Mouse (Mus musculus) frontal cortex, postnatal 36 days (tissue): Measurements from ENCODE around the gene Olfr767.
"Not testable (repeated sequence)": the region's sequence is repeated elsewhere in the genome, so short reads cannot be mapped to it uniquely, and the experiment has no call there.

Experiments
- DNase-seq, 2 experiments: peaks; one replicate each; pipeline ENCODE4 v3.0.0; 2022; ENCODE audit warnings: low spot score in 2 of 2

The Olfr767 gene

DNA sequence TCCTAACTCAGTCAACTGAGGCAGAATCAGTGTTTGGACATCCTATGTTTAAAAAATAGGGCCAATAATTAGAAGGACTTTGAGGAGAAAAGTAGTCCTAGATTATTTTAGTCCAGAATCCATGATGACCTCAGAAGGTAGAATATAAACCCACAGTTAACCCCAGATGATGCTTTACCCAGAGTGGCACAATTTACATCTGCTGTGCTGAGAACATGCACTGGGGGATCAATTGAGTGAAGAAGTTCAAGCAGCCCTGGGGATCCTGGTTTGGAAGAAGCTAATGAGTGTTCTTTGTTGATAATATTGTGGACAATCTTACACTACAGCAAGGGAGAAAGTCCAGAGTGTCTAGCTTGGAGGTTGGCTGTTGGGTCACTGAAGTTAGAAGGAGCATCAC lies at the start of gene Olfr767:
Olfr767 (minus strand) TSS at position 101 of the 400 bp plus-strand sequence.
- not testable (repeated sequence) for DNase-seq

DNA sequence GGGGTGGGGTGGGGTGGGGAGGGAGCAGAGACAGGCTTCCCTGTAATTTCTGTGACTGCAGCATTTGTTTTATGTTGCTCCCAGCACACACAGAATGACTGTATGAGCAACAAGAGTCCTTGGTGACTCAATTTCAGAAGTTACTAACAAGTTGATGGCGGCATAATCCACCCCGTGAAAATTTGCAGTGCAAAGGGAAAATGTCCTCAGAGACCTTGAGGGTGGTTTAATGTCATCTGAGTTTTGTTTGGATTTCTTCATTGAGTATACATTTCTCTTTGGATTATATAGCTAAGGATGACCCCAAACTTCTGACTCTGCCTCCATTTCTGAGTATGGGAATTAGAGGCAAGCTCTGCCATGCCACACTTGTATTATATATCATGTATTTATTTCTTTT lies 35.1 kb upstream of the Olfr767 start, which contains the start of gene Olfr769:
Olfr769 (minus strand) TSS at position 101 of the 400 bp plus-strand sequence.
- no peak for DNase-seq

DNA sequence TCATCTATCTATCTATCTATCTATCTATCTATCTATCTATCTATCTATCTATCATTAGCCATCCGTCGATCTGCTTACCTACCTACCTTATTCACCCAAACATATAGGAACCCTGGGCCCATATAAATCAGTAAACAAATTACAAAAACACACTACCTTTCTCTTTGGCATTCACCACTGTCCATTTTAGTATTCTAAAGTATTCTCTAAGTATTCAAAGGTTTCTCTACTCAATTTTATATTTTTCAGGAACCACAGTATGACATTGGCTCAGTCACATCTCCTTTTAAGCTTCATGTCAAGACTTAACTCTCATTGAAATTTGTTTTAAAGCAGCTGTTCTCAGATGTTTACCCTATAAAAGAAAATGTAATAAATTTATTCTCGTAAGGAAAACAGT lies 32.4 kb upstream of the Olfr767 start:
- no peak for DNase-seq

DNA sequence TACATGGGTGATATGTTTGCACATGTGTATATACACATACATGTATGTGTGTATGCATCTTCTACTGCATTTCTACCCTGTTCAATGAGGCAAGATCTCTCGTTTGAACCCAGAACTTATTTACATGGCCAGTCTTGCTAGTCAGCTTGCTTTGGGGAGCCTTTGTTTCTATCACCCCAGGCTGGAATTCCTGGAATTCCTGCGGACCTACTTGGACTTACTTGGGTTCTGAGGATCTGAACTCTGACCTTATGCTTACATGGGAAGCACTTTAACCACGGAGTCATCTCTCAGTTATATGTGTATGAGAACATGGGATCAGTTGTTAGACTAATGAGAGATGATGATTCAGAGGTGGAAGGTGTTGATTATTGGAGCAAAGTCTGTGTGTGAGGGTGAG lies 18.5 kb upstream of the Olfr767 start:
- no peak for DNase-seq

DNA sequence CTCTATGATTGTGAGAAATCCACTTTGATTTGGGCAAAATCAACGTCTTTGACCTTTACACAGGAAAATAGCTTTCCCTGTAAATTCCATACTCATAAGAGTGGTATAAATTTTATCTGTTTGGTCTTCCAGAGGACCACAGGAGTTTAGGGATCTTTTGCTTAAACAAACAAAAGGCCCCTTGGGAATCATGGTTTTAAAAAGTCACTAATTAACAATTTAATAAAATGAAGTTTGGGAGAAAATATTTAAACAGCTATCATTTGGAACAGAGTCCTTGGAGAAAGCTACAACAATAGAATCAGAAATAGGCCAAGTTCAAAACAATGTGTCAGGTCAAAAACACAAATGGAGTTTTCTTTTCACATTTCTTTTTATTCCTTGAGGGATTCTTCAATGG lies 16.6 kb upstream of the Olfr767 start, which contains the start of gene Olfr768:
Olfr768 (minus strand) TSS at position 101 of the 400 bp plus-strand sequence.
- DNase-seq, result no peak

DNA sequence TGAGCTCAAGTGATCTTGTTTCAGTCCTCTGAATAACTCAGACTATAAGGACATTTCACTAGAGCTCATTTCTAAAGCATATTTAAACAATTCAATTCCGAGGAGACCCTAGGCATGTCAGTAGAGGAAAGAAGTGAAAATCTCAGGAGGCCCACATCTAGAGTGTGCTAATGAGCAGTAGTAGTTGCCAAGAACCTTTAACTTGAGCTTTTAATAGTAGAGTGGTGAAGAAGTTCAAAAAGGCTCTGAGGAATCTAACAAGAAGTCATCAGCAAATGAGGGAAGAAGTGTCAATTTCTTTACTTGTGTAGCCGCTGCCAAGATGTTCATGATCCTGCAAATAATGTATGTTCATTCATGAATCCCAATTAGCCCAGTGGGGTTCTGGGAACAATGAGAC lies 13.8 kb downstream of the Olfr767 start, which contains the start of gene Olfr766-ps1:
Olfr766-ps1 (minus strand) TSS at position 101 of the 400 bp plus-strand sequence.
- no peak for DNase-seq

DNA sequence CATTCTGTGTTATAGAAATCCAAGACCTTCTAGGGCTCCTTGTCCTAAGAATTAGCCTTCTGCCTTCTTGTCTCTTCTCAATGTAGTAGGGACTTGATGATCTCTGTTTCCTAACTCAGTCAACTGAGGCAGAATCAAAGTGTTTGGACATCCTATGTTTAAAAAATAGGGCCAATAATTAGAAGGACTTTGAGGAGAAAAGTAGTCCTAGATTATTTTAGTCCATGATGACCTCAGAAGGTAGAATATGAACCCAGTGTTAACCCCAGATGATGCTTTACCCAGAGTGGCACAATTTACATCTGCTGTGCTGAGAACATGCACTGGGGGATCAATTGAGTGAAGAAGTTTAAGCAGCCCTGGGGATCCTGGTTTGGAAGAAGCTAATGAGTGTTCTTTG lies 32.8 kb downstream of the Olfr767 start, which contains the start of gene Olfr765:
Olfr765 (minus strand) TSS at position 101 of the 400 bp plus-strand sequence.
- not testable (repeated sequence) for DNase-seq

DNA sequence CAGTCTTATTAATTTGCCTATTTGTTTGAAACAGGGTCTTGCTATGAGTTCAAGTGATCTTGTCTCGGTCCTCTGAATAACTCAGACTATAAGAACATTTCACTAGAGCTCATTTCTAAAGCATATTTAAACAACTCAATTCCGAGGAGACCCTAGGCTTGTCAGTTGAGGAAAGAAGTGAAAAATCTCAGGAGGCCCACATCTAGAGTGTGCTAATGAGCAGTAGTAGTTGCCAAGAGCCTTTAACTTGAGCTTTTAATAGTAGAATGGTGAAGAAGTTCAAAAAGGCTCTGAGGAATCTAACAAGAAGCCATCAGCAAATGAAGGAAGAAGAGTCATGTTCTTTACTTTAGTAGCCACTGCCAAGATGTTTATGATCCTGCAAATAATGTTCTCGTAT lies 42.9 kb downstream of the Olfr767 start, which contains the start of gene Olfr764-ps1:
Olfr764-ps1 (minus strand) TSS at position 101 of the 400 bp plus-strand sequence.
- no peak for DNase-seq

DNA sequence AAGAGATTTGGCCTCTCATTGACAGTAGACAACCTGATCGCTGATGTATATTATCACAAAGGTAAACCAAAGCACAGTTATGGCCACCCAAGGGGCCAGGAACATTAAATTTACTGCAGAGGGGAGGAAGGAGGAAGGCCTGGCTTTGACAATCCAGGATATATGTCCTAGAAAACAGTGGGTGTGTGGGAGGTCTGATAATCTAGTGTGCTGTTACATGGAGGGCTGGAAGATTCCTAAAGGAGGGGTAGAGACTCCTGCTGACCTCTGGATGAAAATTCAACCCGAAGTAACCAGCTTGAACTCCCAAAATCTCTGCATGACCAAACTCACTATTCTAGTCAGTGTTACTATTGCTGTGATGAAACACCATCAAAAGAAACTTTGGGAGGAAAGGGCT lies 54.4 kb downstream of the Olfr767 start:
- no peak for DNase-seq

DNA sequence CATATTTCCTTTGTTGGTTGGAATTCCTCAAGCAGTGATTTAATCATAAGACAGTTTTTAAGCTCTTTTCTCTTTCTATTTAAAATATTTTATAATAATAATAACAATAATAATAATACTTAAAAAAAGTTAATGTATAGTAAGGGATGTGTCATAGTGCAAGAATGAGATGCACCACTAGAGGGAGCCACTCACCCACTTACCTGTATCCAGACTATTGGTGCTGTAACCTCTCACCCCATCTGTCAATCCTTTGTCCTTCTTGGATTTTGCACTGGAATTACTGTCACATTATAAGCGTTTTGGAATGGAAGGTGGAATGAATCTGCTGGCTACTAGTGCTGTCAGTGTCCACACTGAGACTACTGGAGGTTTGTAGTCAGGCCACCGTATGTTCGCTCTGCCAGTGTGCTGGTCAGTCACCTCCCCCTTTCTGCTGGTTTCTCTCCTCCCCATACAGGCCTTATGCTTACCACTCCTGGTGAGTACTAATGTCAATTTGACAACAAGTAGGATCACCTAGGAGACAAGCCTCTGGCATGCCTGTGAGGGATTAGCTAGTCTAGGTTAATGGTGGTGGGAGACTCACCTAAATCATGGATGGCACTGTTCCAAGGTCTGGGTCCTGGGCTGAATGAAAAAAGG lies 56.6 kb downstream of the Olfr767 start:
- DNase-seq, result peak; percentile 36 to 47
